Mouse (Mus musculus): ENCODE results near the gene Dapk1. TPM values are rescaled to one million over a fixed set of nuclear protein-coding genes. Genes with fewer than 3 reads are reported as not detected.

Gene Dapk1
- polyA plus RNA-seq, 1 experiment: 21.5 TPM

- DNase-seq (ENCODE audit: low read depth in 1 of 2, low spot score in 2 of 2): no peak
- 86% methylated on average over 6 of the region's 6 CpGs for WGBS
- Histone ChIP-seq H3K27ac (ENCODE audit: insufficient read depth, low read length) (no peak overlapping the region), H3K4me3 (ENCODE audit: extremely low read depth, insufficient read depth, insufficient read length) (no peak overlapping the region), H3K27me3 (ENCODE audit: control insufficient read depth, insufficient read depth, low read length) (no peaks in the 10 kb centered on the region), H3K36me3 (ENCODE audit: control insufficient read depth, insufficient read depth, low read length) (no peaks in the 10 kb centered on the region), H3K4me1 (ENCODE audit: control insufficient read depth, insufficient read depth, insufficient read length) (no peaks in the 10 kb centered on the region)
- TF ChIP-seq CTCF (IDR thresholded peaks at IDR 0.05; ENCODE audit: extremely low read depth, insufficient read depth, insufficient read length, insufficient replicate concordance): no peak
- TF ChIP-seq POLR2A (IDR thresholded peaks at IDR 0.05; ENCODE audit: low read depth, low read length): no peak
Observed at GRCm38 (mm10) chr13:60678912-60679311, 77.2 kb downstream of the Dapk1 start.

DNA sequence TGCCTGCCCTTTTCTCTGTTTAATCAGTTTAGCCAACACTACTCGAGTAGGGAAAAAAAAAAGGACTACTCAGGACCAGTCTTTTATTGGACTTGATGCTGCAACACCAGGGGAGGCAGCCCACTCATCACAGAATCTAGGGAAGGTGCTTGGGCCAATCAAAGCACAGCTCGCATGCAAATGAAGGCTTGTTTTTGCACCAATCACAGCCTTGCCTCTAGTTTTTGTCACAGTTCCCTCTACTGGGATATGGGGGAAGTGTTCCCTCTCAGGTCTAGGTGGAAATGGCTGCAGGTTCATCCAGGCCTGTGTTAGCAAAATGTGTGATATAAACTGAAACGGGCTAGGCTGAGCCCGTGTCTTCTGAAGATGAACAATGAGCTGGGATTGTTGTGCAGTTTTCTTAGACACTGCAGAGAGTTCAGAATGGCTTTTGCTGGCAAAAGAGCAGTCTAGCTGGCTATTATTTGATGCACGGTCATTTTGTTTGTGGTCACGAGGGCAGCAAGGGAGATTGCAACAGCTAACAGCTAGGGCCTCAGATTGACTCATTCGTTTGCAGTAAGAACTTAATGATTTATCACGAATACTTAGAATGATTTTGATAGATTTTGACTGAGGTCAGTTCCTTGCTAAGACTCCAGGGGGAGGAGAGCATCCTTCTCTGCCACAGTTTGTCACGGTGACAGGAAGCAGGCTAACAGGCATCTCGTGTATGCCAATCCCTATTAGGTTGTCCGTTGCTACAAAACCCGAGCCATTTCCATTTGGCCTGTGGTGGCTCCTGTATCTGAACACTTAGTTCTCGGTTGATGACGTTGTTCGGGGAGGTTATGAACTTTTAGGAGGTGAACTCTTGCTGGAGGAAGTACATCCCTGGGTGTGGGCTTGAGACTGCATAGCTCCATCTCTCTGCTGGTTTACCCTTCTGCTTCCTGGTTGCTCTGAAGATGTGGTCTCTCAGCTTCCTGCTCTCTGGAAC, 81.3 kb downstream of the Dapk1 start:
- H3K36me3 ChIP-seq (ENCODE audit: control insufficient read depth, insufficient read depth, low read length): no peaks in the 10 kb centered on the region
- WGBS: 89% methylated on average over 15 of the region's 15 CpGs
- no peaks in the 10 kb centered on the region for H3K27me3 ChIP-seq (ENCODE audit: control insufficient read depth, insufficient read depth, low read length)
- no peak overlapping the region for H3K4me3 ChIP-seq (ENCODE audit: extremely low read depth, insufficient read depth, insufficient read length)
- TF ChIP-seq CTCF (IDR thresholded peaks at IDR 0.05; ENCODE audit: extremely low read depth, insufficient read depth, insufficient read length, insufficient replicate concordance) (no peak), POLR2A (IDR thresholded peaks at IDR 0.05; ENCODE audit: low read depth, low read length) (no peak)
- DNase-seq (ENCODE audit: low read depth in 1 of 2, low spot score in 2 of 2): no peak
- H3K4me1 ChIP-seq (ENCODE audit: control insufficient read depth, insufficient read depth, insufficient read length): no peaks in the 10 kb centered on the region
- no peak overlapping the region for H3K27ac ChIP-seq (ENCODE audit: insufficient read depth, low read length)

GRCm38 (mm10) chr13:60684050-60684760, 82.5 kb downstream of the Dapk1 start:
- 83% methylated on average over 10 of the region's 10 CpGs for WGBS
- Histone ChIP-seq H3K4me3 (ENCODE audit: extremely low read depth, insufficient read depth, insufficient read length) (no peak overlapping the region), H3K27ac (ENCODE audit: insufficient read depth, low read length) (no peak overlapping the region), H3K27me3 (ENCODE audit: control insufficient read depth, insufficient read depth, low read length) (no peaks in the 10 kb centered on the region), H3K36me3 (ENCODE audit: control insufficient read depth, insufficient read depth, low read length) (no peaks in the 10 kb centered on the region), H3K4me1 (ENCODE audit: control insufficient read depth, insufficient read depth, insufficient read length) (no peaks in the 10 kb centered on the region)
- DNase-seq (ENCODE audit: low read depth in 1 of 2, low spot score in 2 of 2): no peak
- TF ChIP-seq CTCF (IDR thresholded peaks at IDR 0.05; ENCODE audit: extremely low read depth, insufficient read depth, insufficient read length, insufficient replicate concordance) (no peak), POLR2A (IDR thresholded peaks at IDR 0.05; ENCODE audit: low read depth, low read length) (no peak)

DNA sequence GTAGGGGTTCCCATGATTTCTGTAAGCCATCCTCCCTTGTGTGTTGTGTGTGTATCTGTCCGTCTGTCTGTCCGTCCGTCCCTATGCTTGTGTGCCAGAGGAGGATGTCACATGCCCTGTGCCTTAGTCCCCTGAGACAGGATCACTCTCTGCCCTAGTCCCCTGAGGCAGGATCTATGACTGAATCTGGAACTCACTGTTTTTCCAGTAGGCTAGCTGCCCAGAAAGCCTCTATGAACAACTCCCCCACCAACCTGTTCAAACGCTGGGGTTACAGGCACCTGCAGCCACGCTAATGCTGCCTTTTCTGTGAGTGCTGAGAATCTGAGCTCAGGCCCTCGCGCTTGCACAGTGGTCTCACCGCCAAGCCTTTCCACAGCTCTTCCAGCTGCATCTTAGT, 83.1 kb downstream of the Dapk1 start:
- H3K27me3 ChIP-seq (ENCODE audit: control insufficient read depth, insufficient read depth, low read length): no peaks in the 10 kb centered on the region
- peak overlapping the region; percentile 28; the same call in 1 of the 2 replicates for H3K27ac ChIP-seq (ENCODE audit: insufficient read depth, low read length)
- WGBS: 92% methylated on average over 8 of the region's 8 CpGs
- no peaks in the 10 kb centered on the region for H3K4me1 ChIP-seq (ENCODE audit: control insufficient read depth, insufficient read depth, insufficient read length)
- TF ChIP-seq CTCF (IDR thresholded peaks at IDR 0.05; ENCODE audit: extremely low read depth, insufficient read depth, insufficient read length, insufficient replicate concordance): no peak
- no peak for TF ChIP-seq POLR2A (IDR thresholded peaks at IDR 0.05; ENCODE audit: low read depth, low read length)
- DNase-seq (ENCODE audit: low read depth in 1 of 2, low spot score in 2 of 2): no peak
- no peak overlapping the region for H3K4me3 ChIP-seq (ENCODE audit: extremely low read depth, insufficient read depth, insufficient read length)
- H3K36me3 ChIP-seq (ENCODE audit: control insufficient read depth, insufficient read depth, low read length): no peaks in the 10 kb centered on the region

DNA sequence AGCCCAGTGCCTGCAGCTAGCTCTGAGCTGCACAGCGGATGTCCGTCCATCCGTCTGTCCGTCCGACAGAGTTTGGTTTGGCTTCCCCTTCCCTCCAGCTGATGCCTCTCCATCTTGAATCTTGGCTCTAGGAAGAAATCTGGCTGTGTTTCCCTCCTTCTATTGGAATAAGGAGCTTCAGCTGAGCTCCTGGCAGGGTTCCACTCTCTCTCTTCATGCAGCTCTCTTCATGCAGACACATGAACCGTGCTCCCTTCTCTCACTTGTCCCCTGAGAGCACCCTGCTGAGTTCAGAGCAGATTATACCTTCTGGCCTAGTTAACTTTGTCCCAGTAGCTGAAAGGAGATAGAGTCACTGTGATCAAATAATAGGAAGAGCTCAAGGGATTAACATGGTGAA, 83.5 kb downstream of the Dapk1 start:
- no peak for TF ChIP-seq CTCF (IDR thresholded peaks at IDR 0.05; ENCODE audit: extremely low read depth, insufficient read depth, insufficient read length, insufficient replicate concordance)
- TF ChIP-seq POLR2A (IDR thresholded peaks at IDR 0.05; ENCODE audit: low read depth, low read length): no peak
- no peak for DNase-seq (ENCODE audit: low read depth in 1 of 2, low spot score in 2 of 2)
- Histone ChIP-seq H3K4me3 (ENCODE audit: extremely low read depth, insufficient read depth, insufficient read length) (no peak overlapping the region), H3K27ac (ENCODE audit: insufficient read depth, low read length) (peak overlapping the region; percentile 28; the same call in 1 of the 2 replicates), H3K36me3 (ENCODE audit: control insufficient read depth, insufficient read depth, low read length) (no peaks in the 10 kb centered on the region), H3K27me3 (ENCODE audit: control insufficient read depth, insufficient read depth, low read length) (no peaks in the 10 kb centered on the region), H3K4me1 (ENCODE audit: control insufficient read depth, insufficient read depth, insufficient read length) (no peaks in the 10 kb centered on the region)
- 88% methylated on average over 6 of the region's 6 CpGs for WGBS

- peak overlapping the region; percentile 6; the same call in 1 of the 2 replicates for H3K27ac ChIP-seq (ENCODE audit: insufficient read depth, low read length)
- no peak for DNase-seq (ENCODE audit: low read depth in 1 of 2, low spot score in 2 of 2)
- H3K36me3 ChIP-seq (ENCODE audit: control insufficient read depth, insufficient read depth, low read length): no peaks in the 10 kb centered on the region
- H3K27me3 ChIP-seq (ENCODE audit: control insufficient read depth, insufficient read depth, low read length): no peaks in the 10 kb centered on the region
- H3K4me3 ChIP-seq (ENCODE audit: extremely low read depth, insufficient read depth, insufficient read length): no peak overlapping the region
- no peak for TF ChIP-seq POLR2A (IDR thresholded peaks at IDR 0.05; ENCODE audit: low read depth, low read length)
- no peak for TF ChIP-seq CTCF (IDR thresholded peaks at IDR 0.05; ENCODE audit: extremely low read depth, insufficient read depth, insufficient read length, insufficient replicate concordance)
- 81% methylated on average over 12 of the region's 12 CpGs for WGBS
- no peaks in the 10 kb centered on the region for H3K4me1 ChIP-seq (ENCODE audit: control insufficient read depth, insufficient read depth, insufficient read length)
Observed at GRCm38 (mm10) chr13:60686024-60686663, 84.4 kb downstream of the Dapk1 start.

All from spleen, adult 2 months (tissue).